Mouse (Mus musculus) stomach, postnatal 0 days (tissue): ENCODE measurements around the gene Spem1. TPM values are rescaled to one million over a fixed set of nuclear protein-coding genes. Genes with fewer than 3 reads are reported as not detected.

ENCODE experiments used
- ATAC-seq: fragments of 200-750 bp; cut with Nextera tagmentation; 2 replicates; pipeline ENCODE4 v1.8.0; 2017; ENCODE audit not compliant: low FRiP score, low TSS enrichment
- DNase-seq: peaks from one replicate; pipeline ENCODE4 v3.0.0-alpha.2; 2016; ENCODE audit warnings: low spot score
- H3K27ac ChIP-seq: fragments of 300-500 bp; sonication (generic); replicated peaks from 2 replicates; pipeline ENCODE4 v1.5.1; 2014; ENCODE audit warnings: mild to moderate bottlenecking, control low read depth
- H3K27me3 ChIP-seq: fragments of 300-500 bp; sonication (generic); 2 replicates; pipeline ENCODE4 v1.6.1; 2014; ENCODE audit warnings: low read length; ENCODE audit not compliant: control insufficient read depth, insufficient read depth
- H3K36me3 ChIP-seq: fragments of 300-500 bp; sonication (generic); 2 replicates; pipeline ENCODE4 v1.6.1; 2014; ENCODE audit warnings: low read length, mixed read lengths; ENCODE audit not compliant: control insufficient read depth, insufficient read depth
- H3K4me1 ChIP-seq: fragments of 300-500 bp; sonication (generic); replicated peaks from 2 replicates; pipeline ENCODE4 v1.6.1; 2014; ENCODE audit warnings: antibody characterized with exemption; ENCODE audit not compliant: control insufficient read depth, insufficient read depth
- H3K4me2 ChIP-seq: fragments of 300-500 bp; sonication (generic); replicated peaks from 2 replicates; pipeline ENCODE4 v1.6.1; 2014; ENCODE audit warnings: low read depth, mild to moderate bottlenecking, control low read depth, moderate library complexity
- H3K4me3 ChIP-seq: fragments of 300-500 bp; sonication (generic); 2 replicates; pipeline ENCODE4 v1.5.1; 2014; ENCODE audit warnings: low read depth, low read length, control low read depth
- H3K9ac ChIP-seq: fragments of 300-500 bp; sonication (generic); 2 replicates; pipeline ENCODE4 v1.6.1; 2014; ENCODE audit warnings: mild to moderate bottlenecking, low read length, control low read depth, mixed read lengths
- H3K9me3 ChIP-seq: fragments of 300-500 bp; sonication (generic); 2 replicates; pipeline ENCODE4 v1.6.1; 2016; ENCODE audit warnings: low read length; ENCODE audit not compliant: control insufficient read depth
- CTCF ChIP-seq: IDR thresholded peaks from 2 replicates; pipeline ENCODE4 v1.5.1; 2016; ENCODE audit warnings: antibody characterized with exemption, low read depth, mild to moderate bottlenecking, moderate library complexity
- EP300 ChIP-seq: optimal IDR thresholded peaks from 2 replicates; pipeline ENCODE3; 2016; ENCODE audit warnings: antibody characterized with exemption
- WGBS: fragments of 180-500 bp; shearing (Covaris S2); extraction: QIAGEN DNeasy Blood & Tissue Kit; methylation state at CpG from one replicate; pipeline ENCODE4 v1.1.7; 2014; 5-methylcytosine and 5-hydroxymethylcytosine counted together
- polyA plus RNA-seq: library from polyadenylated mRNA; unstranded; fragments of >200 nt; fragmentation: Nextera tagmentation; extraction: Ambion mirVana; gene quantifications from 2 replicates; pipeline ENCODE4 v1.2.1, GENCODE M21; 2015

Spem1 gene
- polyA plus RNA-seq, 1 experiment from 2014 or later, result not detected

GRCm38 (mm10) chr11:69804652-69804940 lies 17.4 kb downstream of the Spem1 start:
- Histone ChIP-seq H3K9me3 (no peaks in the 10 kb centered on the region), H3K36me3 (no peaks in the 10 kb centered on the region), H3K27me3 (no peaks in the 10 kb centered on the region), H3K4me1 (peaks cover 4% of the 10 kb centered on the region), H3K27ac (peak overlapping the region; percentile 78), H3K4me3 (peak overlapping the region; percentile 55), H3K9ac (peak overlapping the region; percentile 67), H3K4me2 (peak overlapping the region; percentile 73)
- WGBS, result 10% methylated on average over 12 of the region's 12 CpGs
- TF ChIP-seq CTCF (no peak), EP300 (no peak)
- DNase-seq, result peak; percentile 59
- no peak for ATAC-seq

GRCm38 (mm10) chr11:69803786-69804651 lies 18.0 kb downstream of the Spem1 start:
- Histone ChIP-seq H3K4me3 (peak overlapping the region; percentile 55), H3K27me3 (no peaks in the 10 kb centered on the region), H3K9me3 (no peaks in the 10 kb centered on the region), H3K36me3 (no peaks in the 10 kb centered on the region), H3K4me2 (peak overlapping the region; percentile 73), H3K27ac (peak overlapping the region; percentile 78), H3K4me1 (peaks cover 4% of the 10 kb centered on the region), H3K9ac (peak overlapping the region; percentile 67)
- peak; percentile 74 for ATAC-seq
- no peak for TF ChIP-seq EP300
- peak; percentile 83 for TF ChIP-seq CTCF
- 1% methylated on average over 60 of the region's 60 CpGs for WGBS
- peak; percentile 86 for DNase-seq

GRCm38 (mm10) chr11:69803328-69803727 lies 18.7 kb downstream of the Spem1 start:
- Histone ChIP-seq H3K27me3 (no peaks in the 10 kb centered on the region), H3K36me3 (no peaks in the 10 kb centered on the region), H3K4me1 (peaks cover 4% of the 10 kb centered on the region), H3K9me3 (no peaks in the 10 kb centered on the region), H3K9ac (peak overlapping the region; percentile 67), H3K4me3 (peak overlapping the region; percentile 55), H3K27ac (no peak overlapping the region; the same call in 1 of the 2 replicates), H3K4me2 (peak overlapping the region; percentile 73)
- ATAC-seq, result peak; percentile 5
- TF ChIP-seq EP300, result no peak
- no peak for TF ChIP-seq CTCF
- WGBS, result 4% methylated on average over 12 of the region's 12 CpGs
- peak; percentile 29 for DNase-seq

GRCm38 (mm10) chr11:69802648-69803105 lies 19.3 kb downstream of the Spem1 start:
- under 1% methylated on average over 28 of the region's 33 CpGs for WGBS
- TF ChIP-seq CTCF (0 out of 2 replicates have a peak, but pooled peaks have one; percentile 5), EP300 (no peak)
- Histone ChIP-seq H3K27me3 (no peaks in the 10 kb centered on the region), H3K4me2 (peak overlapping the region; percentile 73), H3K4me3 (peak overlapping the region; percentile 55), H3K9ac (peak overlapping the region; percentile 67), H3K36me3 (no peaks in the 10 kb centered on the region), H3K27ac (no peak overlapping the region), H3K9me3 (no peaks in the 10 kb centered on the region), H3K4me1 (peaks cover 4% of the 10 kb centered on the region)
- DNase-seq (peak; percentile 89), ATAC-seq (peak; percentile 30; the same call in 1 of the 2 replicates)

GRCm38 (mm10) chr11:69801379-69801977 lies 20.5 kb downstream of the Spem1 start, which contains the start of gene Fgf11:
Gene Fgf11 (minus strand): TSS chr11:69801857.
- Histone ChIP-seq H3K27me3 (no peaks in the 10 kb centered on the region), H3K4me3 (peak within 1 kb of the TSS; percentile 55), H3K27ac (peak within 1 kb of the TSS; percentile 9; the same call in 1 of the 2 replicates), H3K4me2 (peak within 1 kb of the TSS; percentile 73), H3K4me1 (peaks cover 4% of the 10 kb centered on the region), H3K9ac (peak within 1 kb of the TSS; percentile 67), H3K36me3 (no peaks in the 10 kb centered on the region), H3K9me3 (no peaks in the 10 kb centered on the region)
- DNase-seq (peak; percentile 41), ATAC-seq (no peak)
- WGBS, result 1% methylated on average over 29 of the region's 33 CpGs
- TF ChIP-seq CTCF (no peak), EP300 (no peak)
